Mouse (Mus musculus) E14TG2a.4 (cell line): ENCODE data around the gene Trim58.

Experiments
- CTCF ChIP-seq: conservative IDR thresholded peaks from 2 replicates; pipeline ENCODE4 v1.5.1; 2014; ENCODE audit warnings: low read length
- NANOG ChIP-seq: IDR thresholded peaks from 2 replicates; pipeline ENCODE4 v1.6.1; 2014; ENCODE audit warnings: borderline replicate concordance, low read length, mixed read lengths
- POU5F1 ChIP-seq: IDR thresholded peaks from 2 replicates; pipeline ENCODE4 v1.6.1; 2014; ENCODE audit warnings: low read length, borderline replicate concordance

DNA sequence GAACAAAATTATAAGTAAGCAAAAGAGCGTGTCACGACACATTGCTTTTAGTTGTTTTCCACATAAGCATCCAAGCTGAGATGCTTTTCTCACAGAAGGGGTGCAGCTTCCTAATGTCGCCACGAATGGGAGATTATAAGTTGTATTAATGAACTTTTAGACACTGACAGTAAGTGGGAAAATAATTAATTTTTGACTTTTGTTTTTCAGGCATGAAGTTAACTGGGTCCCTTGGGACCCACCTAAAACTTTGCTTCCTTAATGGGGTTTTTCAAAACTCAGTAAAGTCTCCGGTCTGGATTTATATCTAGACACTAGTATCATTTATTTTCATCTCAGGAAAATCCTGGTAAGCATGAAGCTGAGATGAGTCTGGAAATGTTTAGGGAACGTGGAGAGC lies 45.5 kb upstream of the Trim58 start, which contains the start of gene Olfr324:
- TF ChIP-seq CTCF (no peak), NANOG (no peak), POU5F1 (no peak)
